In the genomic region with DNA sequence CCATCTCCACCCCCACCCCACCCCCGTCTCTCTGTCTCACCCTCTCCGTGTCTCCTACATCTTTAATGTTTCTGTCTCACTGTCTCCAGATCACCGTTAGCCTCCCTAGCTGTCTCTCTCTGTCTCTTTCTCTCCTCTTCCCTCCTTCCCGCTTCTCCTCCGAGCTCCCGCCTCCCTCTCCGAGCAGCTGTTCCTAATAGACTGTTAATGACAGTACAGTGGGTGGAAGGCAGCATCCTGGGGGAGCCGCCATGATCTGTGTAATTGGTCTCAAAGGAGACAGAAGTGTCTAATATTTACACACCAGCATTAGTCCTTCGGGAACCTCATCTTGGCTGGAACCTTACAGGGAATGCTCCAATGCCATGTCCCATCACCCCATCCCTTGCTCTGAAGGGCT, we compare ENCODE assay signal across 10 mouse cellular contexts. TPM values are rescaled to one million over a fixed set of nuclear protein-coding genes. Genes with fewer than 3 reads are reported as not detected.
A peak's percentile ranks its signal among the peaks of the same experiment; 100 is the strongest.
DNase-seq lines count a peak whose midpoint lies in the region; ATAC-seq lines count a peak whose summit lies in the region.
"Had no signal": no experiment of that assay in that cellular context is flagged by ENCODE, and none has a peak within 500 bp of the region (broad histone marks: within the 10 kb centered on the region; RNA-seq: fewer than 3 reads in every experiment).

No protein-coding gene starts in this region.

- 45% methylated on average over 9 of the region's 9 CpGs for WGBS in heart, embryonic 10.5 days
- WGBS in limb, embryonic 10.5 days = 15% methylated on average over 9 of the region's 9 CpGs
- 21% methylated on average over 9 of the region's 9 CpGs for WGBS in stomach, embryonic 14.5 days

- H3K4me2 ChIP-seq in stomach, embryonic 14.5 days (replicated peaks; ENCODE audit: low read depth, low read length) = no peak overlapping the region

- H3K9ac ChIP-seq in stomach, embryonic 14.5 days (replicated peaks; ENCODE audit: low read depth, low read length) = no peak overlapping the region
- H3K9ac ChIP-seq: liver, postnatal 0 days had no signal

- H3K4me3 ChIP-seq in heart, embryonic 10.5 days = no peak overlapping the region
- no peak overlapping the region for H3K4me3 ChIP-seq in limb, embryonic 10.5 days
- H3K4me3 ChIP-seq in stomach, embryonic 14.5 days (ENCODE audit: low read depth, low read length) = no peak overlapping the region

- peaks cover 6% of the 10 kb centered on the region; the same call in 1 of the 2 replicates for H3K27me3 ChIP-seq in heart, embryonic 10.5 days (ENCODE audit: insufficient read depth, poor library complexity, severe bottlenecking)
- H3K27me3 ChIP-seq in limb, embryonic 10.5 days (ENCODE audit: low read depth, poor library complexity, severe bottlenecking) = 0 out of 2 replicates have a peak, but pooled peaks cover 4% of the 10 kb centered on the region
- H3K27me3 ChIP-seq in stomach, embryonic 14.5 days (ENCODE audit: control insufficient read depth, insufficient read depth, low read length) = no peaks in the 10 kb centered on the region

- no peaks in the 10 kb centered on the region for H3K36me3 ChIP-seq in heart, embryonic 10.5 days
- H3K36me3 ChIP-seq in limb, embryonic 10.5 days = no peaks in the 10 kb centered on the region
- H3K36me3 ChIP-seq in stomach, embryonic 14.5 days (ENCODE audit: control insufficient read depth, insufficient read depth, low read length) = no peaks in the 10 kb centered on the region

- peaks cover 85% of the 10 kb centered on the region for H3K4me1 ChIP-seq in heart, embryonic 10.5 days
- peaks cover 88% of the 10 kb centered on the region for H3K4me1 ChIP-seq in limb, embryonic 10.5 days
- peaks cover 49% of the 10 kb centered on the region for H3K4me1 ChIP-seq in stomach, embryonic 14.5 days (ENCODE audit: control insufficient read depth, insufficient read depth, low read length)

- no peak for DNase-seq in heart, embryonic 10.5 days (ENCODE audit: low spot score)
- no peak for DNase-seq in heart, adult 8-10 months (ENCODE audit: low spot score)
- DNase-seq in lung, postnatal 10 days = peak; percentile 57
- no peak for DNase-seq in lung, postnatal 4 days
- DNase-seq in limb, embryonic 10.5 days (ENCODE audit: low spot score) = no peak
- no peak for DNase-seq in cerebellum, adult 9-11 months
- DNase-seq: adrenal gland, postnatal 25 days had no signal

- peak overlapping the region; percentile 66 for H3K27ac ChIP-seq in heart, embryonic 10.5 days
- H3K27ac ChIP-seq in limb, embryonic 10.5 days = peak overlapping the region; percentile 84
- H3K27ac ChIP-seq in stomach, embryonic 14.5 days (ENCODE audit: low read length) = peak overlapping the region; percentile 77; the same call in 1 of the 2 replicates

- no peaks in the 10 kb centered on the region for H3K9me3 ChIP-seq in heart, embryonic 10.5 days
- no peaks in the 10 kb centered on the region for H3K9me3 ChIP-seq in limb, embryonic 10.5 days (replicated peaks)
- H3K9me3 ChIP-seq in stomach, embryonic 14.5 days (ENCODE audit: control insufficient read depth, low read depth, low read length) = no peaks in the 10 kb centered on the region

- ATAC-seq in stomach, embryonic 14.5 days (ENCODE audit: insufficient number of reproducible peaks, insufficient read depth, low FRiP score, low read depth) = no peak
- no peak for ATAC-seq in monocyte, adult 5-6 weeks (replicated peaks; ENCODE audit: insufficient number of reproducible peaks, low FRiP score, low TSS enrichment, poor library complexity, severe bottlenecking)

RNA-seq across cellular contexts. Expression of a gene that starts 56.0 kb away (rescaled TPM):
- 12.2 and 13.7 TPM in 2 replicates for polyA plus RNA-seq in heart, embryonic 10.5 days (2016; fragmentation: Nextera tagmentation; extraction: Ambion mirVana)
- total RNA-seq in heart, adult 8-10 months (2022) = 10 to 100 TPM; 18.9 to 29.1 (median 23.3) TPM
- polyA plus RNA-seq in limb, embryonic 10.5 days (2016; fragmentation: Nextera tagmentation; extraction: Ambion mirVana) = 6.7 and 8.1 TPM in 2 replicates
- polyA plus RNA-seq in stomach, embryonic 14.5 days (2014; fragmentation: Nextera tagmentation; extraction: Ambion mirVana) = 11.1 and 11.6 TPM in 2 replicates
- total RNA-seq in monocyte, adult 5-6 weeks (2017) = 9.9 to 23.3 TPM (median 10.5 TPM) in 3 replicates
